Mouse (Mus musculus) midbrain, embryonic 14.5 days (tissue): ENCODE measurements around the gene Akap9. TPM values are rescaled to one million over a fixed set of nuclear protein-coding genes. Genes with fewer than 3 reads are reported as not detected.

Experiments
- ATAC-seq: fragments of 200-750 bp; cut with Nextera tagmentation; 2 replicates; pipeline ENCODE4 v1.8.0; 2017; ENCODE audit warnings: moderate number of reproducible peaks, moderate library complexity; ENCODE audit not compliant: low FRiP score, low TSS enrichment
- DNase-seq: peaks from one replicate; pipeline ENCODE4 v3.0.0-alpha.2; 2015
- H3K27ac ChIP-seq: fragments of 300-500 bp; sonication (generic); replicated peaks from 2 replicates; pipeline ENCODE4 v1.5.1; 2014; ENCODE audit warnings: mild to moderate bottlenecking, low read depth, low read length, moderate library complexity
- H3K27me3 ChIP-seq: fragments of 300-500 bp; sonication (generic); 2 replicates; pipeline ENCODE4 v1.6.1; 2014; ENCODE audit warnings: low read length, control low read depth, mixed read lengths; ENCODE audit not compliant: control insufficient read depth, insufficient read depth
- H3K36me3 ChIP-seq: fragments of 300-500 bp; sonication (generic); 2 replicates; pipeline ENCODE4 v1.6.1; 2014; ENCODE audit warnings: low read length, control low read depth; ENCODE audit not compliant: control insufficient read depth, insufficient read depth
- H3K4me1 ChIP-seq: fragments of 300-500 bp; sonication (generic); 2 replicates; pipeline ENCODE4 v1.6.1; 2014; ENCODE audit warnings: mild to moderate bottlenecking, antibody characterized with exemption, low read length, control low read depth; ENCODE audit not compliant: control insufficient read depth, insufficient read depth
- H3K4me2 ChIP-seq: fragments of 300-500 bp; sonication (generic); 2 replicates; pipeline ENCODE4 v1.6.1; 2014; ENCODE audit warnings: mild to moderate bottlenecking, low read length, moderate library complexity
- H3K4me3 ChIP-seq: fragments of 300-500 bp; sonication (generic); replicated peaks from 2 replicates; pipeline ENCODE4 v1.5.1; 2014; ENCODE audit warnings: low read depth, low read length
- H3K9ac ChIP-seq: fragments of 300-500 bp; sonication (generic); replicated peaks from 2 replicates; pipeline ENCODE4 v1.6.1; 2014; ENCODE audit warnings: mild to moderate bottlenecking, low read length, moderate library complexity
- H3K9me3 ChIP-seq: fragments of 300-500 bp; sonication (generic); 2 replicates; pipeline ENCODE4 v1.6.1; 2016; ENCODE audit warnings: low read length, control low read depth, mixed read lengths; ENCODE audit not compliant: control insufficient read depth
- WGBS: fragments of 180-500 bp; shearing (Covaris S2); extraction: QIAGEN DNeasy Blood & Tissue Kit; methylation state at CpG from one replicate; pipeline ENCODE4 v1.1.7; 2014; 5-methylcytosine and 5-hydroxymethylcytosine counted together
- polyA plus RNA-seq: library from polyadenylated mRNA; unstranded; fragments of >200 nt; fragmentation: Nextera tagmentation; extraction: Ambion mirVana; gene quantifications from 2 replicates; pipeline ENCODE4 v1.2.1, GENCODE M21; 2014

The Akap9 gene
- polyA plus RNA-seq, 1 experiment from 2014 or later, result 362 TPM

DNA sequence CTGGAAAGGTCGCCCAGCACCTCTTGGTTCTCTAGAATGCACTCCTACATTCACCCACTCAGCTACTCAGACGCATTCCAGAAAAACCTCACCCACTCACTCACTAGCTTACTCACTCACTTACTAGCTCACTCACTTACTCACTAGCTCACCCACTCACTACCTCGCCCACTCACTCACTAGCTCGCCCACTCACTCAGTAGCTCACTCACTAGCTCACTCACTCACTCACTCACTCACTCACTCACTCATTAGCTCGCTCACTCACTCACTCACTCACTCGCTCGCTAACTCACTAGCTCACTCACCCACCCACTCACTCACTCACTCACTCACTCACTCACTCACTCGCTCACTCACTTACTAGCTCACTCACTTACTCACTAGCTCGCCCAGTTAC, 108.8 kb downstream of the Akap9 start:
- Histone ChIP-seq H3K4me3 (no peak overlapping the region), H3K27me3 (no peaks in the 10 kb centered on the region), H3K4me1 (no peaks in the 10 kb centered on the region), H3K9ac (no peak overlapping the region), H3K4me2 (no peak overlapping the region), H3K36me3 (peaks cover 84% of the 10 kb centered on the region), H3K9me3 (no peaks in the 10 kb centered on the region), H3K27ac (no peak overlapping the region)
- ATAC-seq (no peak), DNase-seq (no peak)
- 97% methylated on average over 9 of the region's 9 CpGs for WGBS

DNA sequence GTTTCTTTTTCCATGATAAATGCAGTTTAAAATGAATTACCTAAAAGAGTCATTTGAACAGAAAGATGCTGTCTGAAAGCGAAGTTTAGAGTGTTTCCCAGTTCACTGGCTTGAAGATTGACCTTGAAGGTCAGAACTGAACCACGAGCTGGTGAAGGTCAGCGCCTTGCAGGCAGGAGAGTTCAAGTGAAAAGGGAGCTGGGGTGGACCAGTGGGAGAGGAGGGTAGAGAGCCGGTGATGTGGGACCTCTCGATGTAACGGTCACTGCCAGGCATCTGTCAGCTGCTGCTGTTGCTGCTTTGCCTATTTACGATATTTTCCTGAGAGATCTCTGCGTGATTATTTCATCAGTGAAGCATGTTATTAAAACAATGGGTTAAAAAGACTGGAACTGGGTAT, 111.5 kb downstream of the Akap9 start:
- WGBS, result 91% methylated on average over 8 of the region's 8 CpGs
- H3K36me3 ChIP-seq, result peaks cover 90% of the 10 kb centered on the region

GRCm38 (mm10) chr5:4040372-4040771, 112.5 kb downstream of the Akap9 start:
- Histone ChIP-seq H3K4me2 (no peak overlapping the region), H3K27me3 (no peaks in the 10 kb centered on the region), H3K4me1 (no peaks in the 10 kb centered on the region), H3K36me3 (peaks cover 90% of the 10 kb centered on the region), H3K4me3 (no peak overlapping the region), H3K9ac (no peak overlapping the region), H3K9me3 (no peaks in the 10 kb centered on the region), H3K27ac (no peak overlapping the region)
- no peak for DNase-seq
- WGBS, result 94% methylated on average over 6 of the region's 6 CpGs
- ATAC-seq, result no peak

More for the DNA sequence above, 111.5 kb downstream of the Akap9 start:
- H3K9me3 ChIP-seq, result no peaks in the 10 kb centered on the region
- ATAC-seq (no peak), DNase-seq (no peak)
- H3K27me3 ChIP-seq, result no peaks in the 10 kb centered on the region
- no peak overlapping the region for H3K27ac ChIP-seq
- no peaks in the 10 kb centered on the region for H3K4me1 ChIP-seq
- no peak overlapping the region for H3K4me2 ChIP-seq
- H3K9ac ChIP-seq, result no peak overlapping the region
- H3K4me3 ChIP-seq, result no peak overlapping the region

GRCm38 (mm10) chr5:4040922-4041321, 113.1 kb downstream of the Akap9 start:
- H3K36me3 ChIP-seq, result peaks cover 90% of the 10 kb centered on the region
- no peak overlapping the region for H3K4me3 ChIP-seq
- no peaks in the 10 kb centered on the region for H3K27me3 ChIP-seq
- H3K9ac ChIP-seq, result no peak overlapping the region
- no peak for DNase-seq
- no peaks in the 10 kb centered on the region for H3K9me3 ChIP-seq
- H3K4me1 ChIP-seq, result no peaks in the 10 kb centered on the region
- no peak for ATAC-seq
- no peak overlapping the region for H3K27ac ChIP-seq
- WGBS, result 94% methylated on average over 2 of the region's 2 CpGs
- no peak overlapping the region for H3K4me2 ChIP-seq

DNA sequence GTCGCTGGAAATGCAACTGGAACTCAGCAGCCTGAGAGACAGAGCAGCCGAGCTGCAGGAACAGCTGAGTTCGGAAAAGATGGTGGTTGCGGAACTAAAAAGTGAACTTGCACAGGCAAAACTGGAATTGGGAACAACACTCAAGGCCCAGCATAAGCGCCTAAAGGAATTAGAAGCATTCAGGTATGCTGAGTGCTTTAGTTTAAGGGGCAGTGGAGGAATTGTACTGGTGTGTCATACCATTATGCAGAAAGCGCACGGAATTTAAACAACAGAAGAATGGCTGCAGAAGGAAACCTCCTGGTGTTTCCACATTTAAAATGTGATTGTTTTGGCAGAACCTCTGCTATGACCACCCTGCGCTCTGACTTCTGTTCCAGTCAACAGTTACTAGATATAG, 132.5 kb downstream of the Akap9 start:
- H3K9ac ChIP-seq, result no peak overlapping the region
- H3K27me3 ChIP-seq, result no peaks in the 10 kb centered on the region
- H3K27ac ChIP-seq, result no peak overlapping the region
- no peak overlapping the region for H3K4me2 ChIP-seq
- 96% methylated on average over 8 of the region's 8 CpGs for WGBS
- H3K9me3 ChIP-seq, result no peaks in the 10 kb centered on the region
- peaks cover 90% of the 10 kb centered on the region for H3K36me3 ChIP-seq
- no peak for ATAC-seq
- no peak for DNase-seq
- no peaks in the 10 kb centered on the region for H3K4me1 ChIP-seq
- H3K4me3 ChIP-seq, result no peak overlapping the region

- 95% methylated on average over 18 of the region's 18 CpGs for WGBS
- Histone ChIP-seq H3K4me1 (no peaks in the 10 kb centered on the region), H3K9me3 (no peaks in the 10 kb centered on the region), H3K4me2 (no peak overlapping the region), H3K9ac (no peak overlapping the region), H3K27ac (no peak overlapping the region), H3K27me3 (no peaks in the 10 kb centered on the region), H3K4me3 (no peak overlapping the region), H3K36me3 (peaks cover 97% of the 10 kb centered on the region)
- no peak for ATAC-seq
- DNase-seq, result no peak
Observed at GRCm38 (mm10) chr5:4066476-4067115, 138.7 kb downstream of the Akap9 start.

GRCm38 (mm10) chr5:4067203-4067602, 139.3 kb downstream of the Akap9 start:
- Histone ChIP-seq H3K9me3 (no peaks in the 10 kb centered on the region), H3K4me1 (no peaks in the 10 kb centered on the region), H3K27ac (no peak overlapping the region), H3K36me3 (peaks cover 97% of the 10 kb centered on the region), H3K4me3 (no peak overlapping the region), H3K9ac (no peak overlapping the region), H3K4me2 (no peak overlapping the region), H3K27me3 (no peaks in the 10 kb centered on the region)
- WGBS, result 91% methylated on average over 3 of the region's 3 CpGs
- no peak for DNase-seq
- ATAC-seq, result no peak

GRCm38 (mm10) chr5:4079086-4079485, 151.2 kb downstream of the Akap9 start:
- DNase-seq, result no peak
- Histone ChIP-seq H3K4me2 (no peak overlapping the region), H3K36me3 (peaks cover 77% of the 10 kb centered on the region), H3K4me1 (no peaks in the 10 kb centered on the region), H3K9me3 (no peaks in the 10 kb centered on the region), H3K4me3 (no peak overlapping the region), H3K27me3 (no peaks in the 10 kb centered on the region), H3K27ac (no peak overlapping the region), H3K9ac (no peak overlapping the region)
- 96% methylated on average over 3 of the region's 3 CpGs for WGBS
- no peak for ATAC-seq

- DNase-seq, result no peak
- ATAC-seq, result no peak
- Histone ChIP-seq H3K4me1 (no peaks in the 10 kb centered on the region), H3K9ac (no peak overlapping the region), H3K4me2 (no peak overlapping the region), H3K36me3 (peaks cover 92% of the 10 kb centered on the region), H3K4me3 (no peak overlapping the region), H3K27ac (no peak overlapping the region), H3K27me3 (no peaks in the 10 kb centered on the region), H3K9me3 (no peaks in the 10 kb centered on the region)
- 86% methylated on average over 2 of the region's 2 CpGs for WGBS
Observed at GRCm38 (mm10) chr5:4080861-4081260, 153.0 kb downstream of the Akap9 start.
